Mouse (Mus musculus): ENCODE results near the gene E130311K13Rik. TPM values are rescaled to one million over a fixed set of nuclear protein-coding genes. Genes with fewer than 3 reads are reported as not detected.

Gene E130311K13Rik
- polyA plus RNA-seq, 1 experiment, result 1.3 TPM

DNA sequence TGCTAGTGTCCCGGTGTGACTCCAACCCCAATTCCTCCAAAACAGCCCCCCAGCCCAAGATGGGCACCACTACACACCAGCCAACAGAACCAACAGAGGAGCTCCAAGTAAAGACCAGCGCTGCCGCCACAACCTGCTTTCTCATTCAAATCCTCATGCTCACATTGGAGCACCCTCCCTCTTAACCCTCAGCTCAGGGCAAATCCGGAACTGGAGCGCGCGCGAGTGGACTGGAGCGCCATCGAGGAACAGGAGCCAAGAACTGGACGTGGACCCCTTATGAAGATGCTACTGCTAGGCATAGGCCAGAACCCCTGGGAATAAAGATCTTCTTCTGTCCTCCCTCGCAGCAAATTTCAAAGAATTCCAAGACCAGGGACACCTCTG is 30.0 kb downstream of the E130311K13Rik start, which contains the start of gene Plch1:
Gene Plch1 (minus strand): TSS at position 164 of the 387 bp plus-strand sequence.
- no peak within 1 kb of the TSS for H3K4me3 ChIP-seq (ENCODE audit: insufficient read depth, poor library complexity, severe bottlenecking)

DNA sequence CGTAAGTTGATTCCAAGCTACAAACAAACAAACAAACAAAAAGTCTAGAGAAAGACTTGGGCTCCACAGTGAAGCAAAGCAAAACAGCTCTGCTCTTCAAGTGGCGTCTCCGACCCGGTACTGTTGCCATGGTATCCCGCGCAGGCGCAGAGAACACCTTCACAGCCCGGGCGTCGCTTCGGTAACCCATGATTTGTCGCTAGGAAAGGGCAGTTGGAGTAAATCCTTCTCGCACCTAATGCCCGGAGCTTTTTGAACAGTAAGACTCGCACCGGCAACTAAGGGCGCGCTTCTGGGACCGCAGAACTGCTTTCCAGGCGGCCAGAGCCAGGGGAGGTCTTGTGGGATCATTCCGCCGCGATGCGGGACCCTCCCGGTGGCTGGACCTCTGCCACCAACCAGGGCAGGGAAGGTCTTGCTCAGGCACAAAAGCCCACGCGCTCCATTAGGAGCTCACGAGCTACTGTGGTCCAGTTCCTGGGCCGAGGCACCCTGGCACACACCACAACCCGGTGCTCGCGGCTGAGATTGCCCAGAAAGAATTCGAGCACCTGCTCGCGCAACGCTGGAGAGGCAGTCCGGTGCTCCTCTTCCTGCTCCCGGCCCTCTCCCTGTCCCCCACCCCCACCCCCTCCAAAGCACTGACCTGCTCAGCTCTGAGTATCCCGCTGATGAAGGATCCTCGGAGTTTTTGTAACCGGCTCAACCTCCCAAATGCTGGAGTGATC is 30.5 kb downstream of the E130311K13Rik start:
- no peak overlapping the region for H3K4me3 ChIP-seq (ENCODE audit: insufficient read depth, poor library complexity, severe bottlenecking)
- H3K79me2 ChIP-seq (ENCODE audit: control insufficient read depth, insufficient read depth), result no peaks in the 10 kb centered on the region
- TF ChIP-seq FOSL1 (IDR thresholded peaks at IDR 0.05; ENCODE audit: insufficient read depth, low read length, poor library complexity, severe bottlenecking) (no peak), MYOG (IDR thresholded peaks at IDR 0.05; ENCODE audit: control insufficient read depth, extremely low read depth, insufficient read length) (no peak), MAX (IDR thresholded peaks at IDR 0.05) (no peak), CTCF (IDR thresholded peaks at IDR 0.05; ENCODE audit: control insufficient read depth, insufficient read depth, insufficient read length) (no peak), MYOD1 (IDR thresholded peaks at IDR 0.05; ENCODE audit: control insufficient read depth, insufficient read length, low read depth) (no peak)
- peaks cover 3% of the 10 kb centered on the region for H3K27me3 ChIP-seq (ENCODE audit: control insufficient read depth, insufficient read depth, insufficient read length)
- H3K36me3 ChIP-seq (ENCODE audit: control insufficient read depth, insufficient read depth), result no peaks in the 10 kb centered on the region
- no peaks in the 10 kb centered on the region for H3K79me3 ChIP-seq (ENCODE audit: low read depth)
- H3ac ChIP-seq (ENCODE audit: control insufficient read depth, insufficient read length, low read depth), result no peak overlapping the region

More for the DNA sequence above, 30.0 kb downstream of the E130311K13Rik start, which contains the start of gene Plch1:
- no peak within 1 kb of the TSS for H3ac ChIP-seq (ENCODE audit: control insufficient read depth, insufficient read length, low read depth)
- H3K79me2 ChIP-seq (ENCODE audit: control insufficient read depth, insufficient read depth), result no peaks in the 10 kb centered on the region
- H3K79me3 ChIP-seq (ENCODE audit: low read depth), result no peaks in the 10 kb centered on the region
- TF ChIP-seq MAX (IDR thresholded peaks at IDR 0.05) (no peak), USF1 (IDR thresholded peaks at IDR 0.05; ENCODE audit: low read depth) (no peak), MYOD1 (IDR thresholded peaks at IDR 0.05; ENCODE audit: control insufficient read depth, insufficient read length, low read depth) (no peak), MYOG (IDR thresholded peaks at IDR 0.05; ENCODE audit: control insufficient read depth, extremely low read depth, insufficient read length) (no peak), CTCF (IDR thresholded peaks at IDR 0.05; ENCODE audit: control insufficient read depth, insufficient read depth, insufficient read length) (no peak), FOSL1 (IDR thresholded peaks at IDR 0.05; ENCODE audit: insufficient read depth, low read length, poor library complexity, severe bottlenecking) (no peak), CEBPB (IDR thresholded peaks at IDR 0.05; ENCODE audit: low read depth) (no peak)
- no peaks in the 10 kb centered on the region for H3K36me3 ChIP-seq (ENCODE audit: control insufficient read depth, insufficient read depth)
- H3K27me3 ChIP-seq (ENCODE audit: control insufficient read depth, insufficient read depth, insufficient read length), result no peaks in the 10 kb centered on the region

DNA sequence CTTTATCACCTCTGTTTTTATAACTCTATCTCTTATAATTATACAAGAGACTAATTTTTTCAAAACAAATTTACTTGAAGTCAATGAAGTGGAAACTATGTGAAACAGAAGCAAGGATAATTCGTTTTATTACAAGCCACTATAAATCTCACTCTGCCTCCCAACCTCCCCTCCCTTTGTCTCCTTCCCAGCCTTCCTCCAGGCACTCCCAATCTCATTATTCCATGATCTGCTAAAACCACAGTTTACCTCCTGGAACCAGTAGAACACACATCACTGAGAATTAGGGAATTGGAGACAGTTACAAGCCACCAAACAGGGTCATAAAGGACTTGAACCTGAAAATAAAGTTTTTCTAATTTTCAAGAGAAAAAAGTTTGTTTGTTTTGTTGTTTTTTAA is 32.1 kb downstream of the E130311K13Rik start:
- TF ChIP-seq USF1 (IDR thresholded peaks at IDR 0.05; ENCODE audit: low read depth), result no peak
- H3K27me3 ChIP-seq (ENCODE audit: control insufficient read depth, insufficient read depth, insufficient read length), result peaks cover 3% of the 10 kb centered on the region
- H3K79me2 ChIP-seq (ENCODE audit: control insufficient read depth, insufficient read depth), result no peaks in the 10 kb centered on the region
- H3K79me3 ChIP-seq (ENCODE audit: low read depth), result no peaks in the 10 kb centered on the region
- H3ac ChIP-seq (ENCODE audit: control insufficient read depth, insufficient read length, low read depth), result no peak overlapping the region
- no peak overlapping the region for H3K4me3 ChIP-seq (ENCODE audit: insufficient read depth, poor library complexity, severe bottlenecking)
- no peaks in the 10 kb centered on the region for H3K36me3 ChIP-seq (ENCODE audit: control insufficient read depth, insufficient read depth)

DNA sequence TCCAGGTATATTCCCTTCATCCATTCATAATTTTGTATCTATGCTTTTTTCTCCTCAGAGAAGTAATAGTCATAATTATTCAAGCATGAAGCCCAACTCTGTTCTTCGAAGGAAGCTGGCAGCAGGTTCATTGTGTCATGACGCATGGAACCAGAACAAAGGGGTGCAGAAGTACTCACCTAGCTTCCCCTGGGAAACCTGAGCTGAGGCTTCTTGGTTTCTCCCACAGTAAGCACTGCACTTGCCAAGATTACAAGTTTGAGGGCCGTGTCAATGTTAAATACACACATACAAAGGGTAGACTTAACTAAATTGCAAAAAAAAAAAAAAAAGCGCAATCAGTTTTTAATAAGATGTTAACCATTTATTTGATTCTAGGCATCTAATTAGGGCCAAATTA is 33.0 kb downstream of the E130311K13Rik start:
- Histone ChIP-seq H3K79me3 (ENCODE audit: low read depth) (no peaks in the 10 kb centered on the region), H3K4me3 (ENCODE audit: insufficient read depth, poor library complexity, severe bottlenecking) (no peak overlapping the region), H3K36me3 (ENCODE audit: control insufficient read depth, insufficient read depth) (no peaks in the 10 kb centered on the region), H3K27me3 (ENCODE audit: control insufficient read depth, insufficient read depth, insufficient read length) (peaks cover 3% of the 10 kb centered on the region), H3ac (ENCODE audit: control insufficient read depth, insufficient read length, low read depth) (no peak overlapping the region), H3K79me2 (ENCODE audit: control insufficient read depth, insufficient read depth) (no peaks in the 10 kb centered on the region)
- no peak for TF ChIP-seq CTCF (IDR thresholded peaks at IDR 0.05; ENCODE audit: control insufficient read depth, insufficient read depth, insufficient read length)
- no peak for TF ChIP-seq CEBPB (IDR thresholded peaks at IDR 0.05; ENCODE audit: low read depth)
- no peak for TF ChIP-seq MYOG (IDR thresholded peaks at IDR 0.05; ENCODE audit: control insufficient read depth, extremely low read depth, insufficient read length)
- TF ChIP-seq USF1 (IDR thresholded peaks at IDR 0.05; ENCODE audit: low read depth), result no peak
- no peak for TF ChIP-seq MYOD1 (IDR thresholded peaks at IDR 0.05; ENCODE audit: control insufficient read depth, insufficient read length, low read depth)
- TF ChIP-seq MAX (IDR thresholded peaks at IDR 0.05), result no peak
- TF ChIP-seq FOSL1 (IDR thresholded peaks at IDR 0.05; ENCODE audit: insufficient read depth, low read length, poor library complexity, severe bottlenecking), result no peak

DNA sequence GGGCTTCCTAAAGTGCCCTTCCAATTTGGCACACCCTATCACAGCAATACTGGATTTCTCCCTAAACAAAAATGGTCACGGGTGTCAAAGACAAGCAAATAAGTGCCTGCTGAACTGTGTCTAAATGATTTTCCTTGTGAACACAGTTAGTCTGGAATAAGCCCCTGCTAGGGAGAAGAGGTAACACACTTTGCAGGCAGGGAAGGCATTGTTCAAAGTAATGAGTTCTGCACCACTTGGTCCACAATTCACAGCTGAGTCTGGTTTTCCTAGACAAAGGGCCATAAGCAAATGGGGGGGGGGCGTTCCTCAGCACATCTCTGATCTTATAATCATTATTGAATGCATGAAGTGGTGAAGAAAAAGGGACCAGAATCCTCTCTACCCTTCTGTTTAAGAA is 33.5 kb downstream of the E130311K13Rik start:
- Histone ChIP-seq H3ac (ENCODE audit: control insufficient read depth, insufficient read length, low read depth) (no peak overlapping the region), H3K36me3 (ENCODE audit: control insufficient read depth, insufficient read depth) (no peaks in the 10 kb centered on the region), H3K79me2 (ENCODE audit: control insufficient read depth, insufficient read depth) (no peaks in the 10 kb centered on the region), H3K27me3 (ENCODE audit: control insufficient read depth, insufficient read depth, insufficient read length) (peaks cover 3% of the 10 kb centered on the region), H3K79me3 (ENCODE audit: low read depth) (no peaks in the 10 kb centered on the region), H3K4me3 (ENCODE audit: insufficient read depth, poor library complexity, severe bottlenecking) (no peak overlapping the region)
- TF ChIP-seq MYOD1 (IDR thresholded peaks at IDR 0.05; ENCODE audit: control insufficient read depth, insufficient read length, low read depth) (no peak), USF1 (IDR thresholded peaks at IDR 0.05; ENCODE audit: low read depth) (no peak)

DNA sequence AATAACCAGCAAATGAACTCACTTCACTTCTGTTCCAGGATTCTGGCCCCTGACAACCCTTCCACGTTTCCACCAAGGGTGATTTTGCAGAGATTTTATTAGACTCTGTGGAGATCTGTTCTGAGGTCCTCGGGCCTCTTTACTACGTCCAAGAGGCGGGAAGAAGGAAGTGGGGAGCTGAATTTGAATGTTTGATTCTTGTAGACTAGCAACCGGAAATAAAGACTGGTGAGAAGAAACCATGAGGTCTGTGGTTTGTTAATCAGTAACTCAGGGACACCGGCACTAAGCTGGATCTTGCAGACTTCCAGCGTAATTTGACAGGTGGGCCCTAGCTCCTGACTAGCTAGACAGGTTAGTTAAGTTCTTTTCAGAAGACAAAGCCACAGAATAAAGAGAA is 35.6 kb downstream of the E130311K13Rik start:
- Histone ChIP-seq H3K79me3 (ENCODE audit: low read depth) (no peaks in the 10 kb centered on the region), H3K27me3 (ENCODE audit: control insufficient read depth, insufficient read depth, insufficient read length) (peaks cover 3% of the 10 kb centered on the region), H3ac (ENCODE audit: control insufficient read depth, insufficient read length, low read depth) (no peak overlapping the region), H3K36me3 (ENCODE audit: control insufficient read depth, insufficient read depth) (no peaks in the 10 kb centered on the region), H3K4me3 (ENCODE audit: insufficient read depth, poor library complexity, severe bottlenecking) (no peak overlapping the region), H3K79me2 (ENCODE audit: control insufficient read depth, insufficient read depth) (no peaks in the 10 kb centered on the region)
- no peak for TF ChIP-seq CTCF (IDR thresholded peaks at IDR 0.05; ENCODE audit: control insufficient read depth, insufficient read depth, insufficient read length)
- no peak for TF ChIP-seq MYOD1 (IDR thresholded peaks at IDR 0.05; ENCODE audit: control insufficient read depth, insufficient read length, low read depth)
- no peak for TF ChIP-seq MAX (IDR thresholded peaks at IDR 0.05)
- no peak for TF ChIP-seq FOSL1 (IDR thresholded peaks at IDR 0.05; ENCODE audit: insufficient read depth, low read length, poor library complexity, severe bottlenecking)
- TF ChIP-seq CEBPB (IDR thresholded peaks at IDR 0.05; ENCODE audit: low read depth), result no peak

All from C2C12 (cell line).